Mouse (Mus musculus) heart, postnatal 0 days (tissue): Measurements from ENCODE around the gene Hoxb8.

Experiments
- CTCF ChIP-seq: IDR thresholded peaks from 2 replicates; pipeline ENCODE4 v1.5.1; 2016; ENCODE audit warnings: antibody characterized with exemption, control low read depth, low read depth
- EP300 ChIP-seq: IDR thresholded peaks from 2 replicates; pipeline ENCODE4 v1.6.1; 2016; ENCODE audit warnings: antibody characterized with exemption, low read depth

GRCm38 (mm10) chr11:96317608-96318367 lies 36.1 kb downstream of the Hoxb8 start, which contains the start of gene Hoxb4:
- TF ChIP-seq CTCF: no peak
- no peak for TF ChIP-seq EP300
